Mouse (Mus musculus) heart, adult 2 months (tissue): ENCODE results near the gene Zfp423. TPM values are rescaled to one million over a fixed set of nuclear protein-coding genes. Genes with fewer than 3 reads are reported as not detected.
A peak's percentile ranks its signal among the peaks of the same experiment; 100 is the strongest.

Experiments used
- DNase-seq, 2 experiments: peaks; one replicate each; pipeline ENCODE4 v3.0.0; 2021
- H3K27ac ChIP-seq: fragments of 200-600 bp; 2 replicates; pipeline ENCODE4 v1.8.1; 2022
- H3K27me3 ChIP-seq: fragments of 200-500 bp; 2 replicates; pipeline ENCODE4 v1.6.1; 2012; ENCODE audit warnings: mild to moderate bottlenecking, low read length, inconsistent platforms, mixed read lengths; ENCODE audit not compliant: control insufficient read depth, insufficient read depth
- H3K36me3 ChIP-seq: fragments of 200-500 bp; 2 replicates; pipeline ENCODE4 v1.6.1; 2012; ENCODE audit warnings: low read length, inconsistent platforms; ENCODE audit not compliant: control insufficient read depth, insufficient read depth
- H3K4me1 ChIP-seq: fragments of 200-500 bp; 2 replicates; pipeline ENCODE4 v1.6.1; 2011; ENCODE audit warnings: low read length; ENCODE audit not compliant: control insufficient read depth, insufficient read depth
- H3K4me3 ChIP-seq: fragments of 200-600 bp; 2 replicates; pipeline ENCODE4 v1.8.1; 2022
- H3K79me2 ChIP-seq: fragments of 200-500 bp; replicated peaks from 2 replicates; pipeline ENCODE4 v1.6.1; 2012; ENCODE audit warnings: mild to moderate bottlenecking, inconsistent platforms, low read length, moderate library complexity, mixed read lengths; ENCODE audit not compliant: control insufficient read depth, insufficient read depth
- H3K9ac ChIP-seq: fragments of 200-500 bp; 2 replicates; pipeline ENCODE4 v1.6.1; 2012; ENCODE audit warnings: low read depth, mild to moderate bottlenecking, control low read depth, inconsistent platforms, low read length, mixed read lengths
- CTCF ChIP-seq: fragments of 200-600 bp; IDR thresholded peaks from 2 replicates; pipeline ENCODE4 v1.8.1; 2022; ENCODE audit warnings: antibody characterized with exemption, mild to moderate bottlenecking, moderate library complexity
- EP300 ChIP-seq: fragments of 200-500 bp; IDR thresholded peaks from 2 replicates; pipeline ENCODE4 v1.6.1; 2011; ENCODE audit warnings: low read depth, low read length, control low read depth; ENCODE audit not compliant: insufficient read depth
- POLR2A ChIP-seq: fragments of 200-500 bp; IDR thresholded peaks from 2 replicates; pipeline ENCODE4 v1.6.1; 2011; ENCODE audit warnings: mild to moderate bottlenecking, low read depth, low read length, control low read depth; ENCODE audit not compliant: insufficient read depth
- WGBS: fragments of 180-500 bp; shearing (Covaris S2); methylation state at CpG from one replicate; pipeline ENCODE4 v1.1.7; 2018; 5-methylcytosine and 5-hydroxymethylcytosine counted together
- intact Hi-C: fragments of 180-260 bp; cut with DNase I; formaldehyde crosslinking; loops from one replicate; pipeline ENCODE4 v1.15.1; 2025
- polyA plus RNA-seq: library from polyadenylated mRNA; depleted of rRNA; stranded (reverse); fragments of >200 nt; gene quantifications from 2 replicates; pipeline ENCODE4 v1.2.3, GENCODE M21; 2012
- total RNA-seq, 2 experiments: library from RNA; stranded (reverse); gene quantifications; 2 replicates each; pipeline ENCODE4 v1.2.3; 2021

The Zfp423 gene
- total and polyA plus RNA-seq, 3 experiments = 4.3 to 5.3 (median 4.8) TPM

DNA sequence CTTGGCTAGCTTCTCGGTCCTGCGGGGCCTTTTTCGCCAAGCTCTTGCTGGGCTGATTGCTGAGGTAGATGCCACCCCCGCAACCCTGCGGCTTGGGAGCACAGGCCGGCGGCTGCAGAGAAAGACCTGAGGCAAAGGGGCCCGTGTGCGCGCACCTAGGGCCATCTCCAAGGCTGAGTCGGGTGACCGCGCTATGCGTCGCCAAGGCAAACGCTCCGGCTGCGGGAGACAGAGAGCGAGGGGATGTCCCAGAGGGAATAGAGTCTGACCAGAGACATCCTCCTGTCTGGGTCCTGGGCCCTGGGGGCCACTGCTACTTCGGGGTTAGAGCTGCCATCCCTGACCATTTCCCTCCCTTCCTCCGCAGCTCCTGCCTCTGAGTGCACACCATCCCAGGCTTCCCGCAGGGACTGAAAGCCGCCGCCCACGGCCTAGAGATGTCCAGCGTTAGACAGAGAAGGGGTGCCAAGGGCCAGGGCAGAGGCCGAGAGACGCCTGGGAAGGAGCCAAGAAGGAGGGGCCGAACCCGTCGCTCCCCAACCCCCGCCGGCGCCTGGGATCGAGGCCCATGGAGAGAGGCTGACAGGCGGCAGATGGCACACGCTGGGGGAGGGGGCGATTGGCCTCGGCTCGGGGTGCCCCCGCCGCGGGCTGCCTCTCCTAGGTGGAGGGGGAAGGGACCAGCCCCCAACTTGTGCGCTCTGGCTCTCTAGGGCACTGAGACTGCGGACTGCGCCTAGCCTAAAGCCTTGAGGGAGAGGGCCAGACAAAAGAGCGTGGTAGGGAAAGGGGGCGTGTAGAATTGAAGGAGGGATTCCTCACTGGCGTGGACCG, 2.5 kb upstream of the Zfp423 start:
- no peak overlapping the region for H3K9ac ChIP-seq
- intact Hi-C loops = loop anchor here (2.0 to 5.0 kb wide), 5 partner anchors 50 to 247 kb away; no protein-coding TSS in a partner anchor

DNA sequence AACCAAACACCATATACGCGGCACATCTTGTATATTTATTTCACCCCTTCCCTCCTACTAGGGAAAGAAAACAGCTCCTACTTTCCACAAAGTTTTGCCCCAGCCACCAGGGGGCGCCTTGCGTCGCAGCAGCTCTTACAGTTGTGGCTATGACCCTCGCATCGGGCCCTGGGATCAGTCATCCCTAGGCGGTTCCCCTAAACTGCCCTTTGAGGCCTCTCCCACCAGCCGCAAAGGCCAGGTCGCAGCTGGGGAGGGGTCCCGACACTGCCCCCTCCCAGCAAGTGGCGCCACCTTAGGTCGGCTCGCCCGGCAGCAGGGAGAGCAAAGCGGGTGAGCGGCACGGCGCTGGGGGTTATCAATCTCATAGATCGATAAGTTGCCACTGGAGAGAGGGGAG, 1.7 kb upstream of the Zfp423 start:
- DNase-seq = peak; percentile 40 to 72
- no peak overlapping the region for H3K9ac ChIP-seq
- 3% methylated on average over 20 of the region's 20 CpGs for WGBS

More for the DNA sequence above, 2.5 kb upstream of the Zfp423 start:
- Histone ChIP-seq H3K36me3 (no peaks in the 10 kb centered on the region), H3K4me3 (peak overlapping the region; percentile 72), H3K27ac (no peak overlapping the region), H3K27me3 (peaks cover 2% of the 10 kb centered on the region), H3K79me2 (no peaks in the 10 kb centered on the region), H3K4me1 (peaks cover 1% of the 10 kb centered on the region; the same call in 1 of the 2 replicates)
- peak; percentile 60 to 63 for DNase-seq
- no peak for TF ChIP-seq EP300
- TF ChIP-seq CTCF = no peak
- no peak for TF ChIP-seq POLR2A
- 4% methylated on average over 50 of the region's 50 CpGs for WGBS

DNA sequence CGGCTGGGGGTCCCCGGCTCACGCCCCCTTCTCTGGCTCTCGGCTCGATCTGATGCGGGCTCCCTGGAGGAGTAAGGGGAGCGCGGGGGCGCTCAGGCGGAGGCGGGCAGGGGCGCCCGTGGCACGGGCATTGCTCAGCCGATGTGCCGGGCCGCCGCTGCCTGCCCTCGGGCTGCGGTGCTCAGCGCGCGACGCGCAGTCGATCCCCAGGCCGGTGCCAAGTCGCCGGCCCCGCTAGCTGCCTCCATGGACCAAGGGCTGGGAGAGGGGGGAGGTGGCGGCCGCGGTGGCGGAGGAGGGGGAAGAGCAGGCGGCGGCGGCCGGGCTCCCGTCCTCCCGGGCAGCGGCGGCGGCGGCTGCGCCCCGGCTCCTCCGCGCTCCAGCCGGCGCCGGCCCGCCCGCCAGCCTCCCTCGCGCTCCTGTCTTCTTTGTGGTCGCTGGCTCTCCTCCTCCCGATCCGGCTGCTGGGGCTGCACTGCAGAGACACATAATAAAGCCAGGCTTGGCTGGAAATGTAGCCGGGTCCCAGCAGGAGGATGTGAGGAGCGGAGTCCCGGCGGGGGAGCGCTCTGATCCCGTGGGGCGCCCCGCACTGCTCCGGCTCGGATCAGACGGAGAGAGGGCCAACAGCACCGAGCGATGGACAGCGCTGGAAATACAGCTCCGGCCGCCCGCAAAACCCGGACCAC, 810 bp upstream of the Zfp423 start:
- under 1% methylated on average over 67 of the region's 76 CpGs for WGBS
- Histone ChIP-seq H3K4me3 (peak overlapping the region; percentile 72), H3K9ac (peak overlapping the region; percentile 92), H3K4me1 (peaks cover 3% of the 10 kb centered on the region; the same call in 1 of the 2 replicates), H3K27ac (peak overlapping the region; percentile 67), H3K36me3 (no peaks in the 10 kb centered on the region), H3K79me2 (no peaks in the 10 kb centered on the region), H3K27me3 (peaks cover 2% of the 10 kb centered on the region)
- intact Hi-C loops = loop anchor here (2.0 to 5.0 kb wide), 5 partner anchors 52 to 245 kb away; no protein-coding TSS in a partner anchor
- peak; percentile 84 for DNase-seq
- TF ChIP-seq POLR2A = 0 out of 2 replicates have a peak, but pooled peaks have one; percentile 15
- peak; percentile 64 for TF ChIP-seq CTCF
- TF ChIP-seq EP300 = no peak

More for the DNA sequence above, 1.7 kb upstream of the Zfp423 start:
- intact Hi-C loops = loop anchor here (2.0 to 5.0 kb wide), 5 partner anchors 51 to 246 kb away; no protein-coding TSS in a partner anchor
- Histone ChIP-seq H3K27ac (no peak overlapping the region), H3K4me1 (peaks cover 1% of the 10 kb centered on the region; the same call in 1 of the 2 replicates), H3K36me3 (no peaks in the 10 kb centered on the region), H3K79me2 (no peaks in the 10 kb centered on the region), H3K4me3 (peak overlapping the region; percentile 72), H3K27me3 (peaks cover 2% of the 10 kb centered on the region)
- TF ChIP-seq EP300 = no peak
- peak; percentile 72 for TF ChIP-seq CTCF

DNA sequence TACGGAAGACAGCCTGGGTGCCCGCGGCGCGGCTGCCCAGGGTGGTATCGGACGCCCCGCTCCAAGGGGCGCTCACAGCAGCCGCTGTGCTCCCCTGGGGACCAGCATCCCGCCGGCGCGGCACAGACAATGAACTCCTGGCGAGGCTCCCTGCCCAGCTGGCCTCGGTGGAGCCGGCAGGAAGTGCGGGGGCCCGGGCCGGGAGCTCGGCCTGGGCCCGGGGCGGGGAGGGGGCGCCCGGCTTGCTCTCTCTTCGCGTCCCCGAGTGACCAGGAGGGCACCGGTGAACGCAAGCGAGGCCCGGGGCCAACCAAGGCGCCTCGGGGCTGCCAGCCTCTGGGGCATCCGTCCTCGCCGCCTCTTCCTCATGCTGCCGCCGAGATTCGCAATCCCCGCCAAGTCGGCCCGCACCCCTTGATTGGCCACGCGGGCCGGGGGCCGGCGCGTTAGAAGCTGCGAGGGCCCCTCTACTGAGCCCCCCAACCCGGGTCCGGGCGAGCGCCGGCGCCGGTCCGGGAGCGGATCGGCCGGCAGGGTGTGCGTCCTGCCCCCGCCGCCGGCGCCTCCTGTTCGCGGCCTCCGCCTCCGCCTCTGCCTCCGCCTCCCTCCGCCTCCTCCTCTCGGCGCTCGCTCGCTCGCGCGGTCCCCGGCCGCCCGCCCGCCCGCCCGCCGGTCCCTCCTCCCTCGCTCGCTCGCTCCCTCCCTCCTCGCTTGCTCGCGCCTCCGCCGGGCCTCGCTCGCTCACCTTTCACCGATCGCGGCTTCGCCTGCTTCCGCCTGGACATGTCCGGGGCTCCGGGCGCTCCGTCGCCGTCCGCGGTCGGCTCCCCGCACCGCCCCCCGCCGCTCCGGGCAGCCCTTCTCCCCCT, 710 bp downstream of the Zfp423 start:
- TF ChIP-seq EP300 (no peak), CTCF (peak; percentile 42), POLR2A (no peak)
- H3K79me2 ChIP-seq = no peaks in the 10 kb centered on the region
- H3K4me3 ChIP-seq = peak overlapping the region; percentile 72
- H3K36me3 ChIP-seq = no peaks in the 10 kb centered on the region
- under 1% methylated on average over 89 of the region's 115 CpGs for WGBS
- H3K27ac ChIP-seq = peak overlapping the region; percentile 97
- H3K9ac ChIP-seq = peak overlapping the region; percentile 89
- intact Hi-C loops = loop anchor here (1.0 to 5.0 kb wide), 2 partner anchors 29 to 296 kb away; no protein-coding TSS in a partner anchor
- peaks cover 3% of the 10 kb centered on the region; the same call in 1 of the 2 replicates for H3K4me1 ChIP-seq
- H3K27me3 ChIP-seq = peaks cover 2% of the 10 kb centered on the region
- peak; percentile 87 for DNase-seq

DNA sequence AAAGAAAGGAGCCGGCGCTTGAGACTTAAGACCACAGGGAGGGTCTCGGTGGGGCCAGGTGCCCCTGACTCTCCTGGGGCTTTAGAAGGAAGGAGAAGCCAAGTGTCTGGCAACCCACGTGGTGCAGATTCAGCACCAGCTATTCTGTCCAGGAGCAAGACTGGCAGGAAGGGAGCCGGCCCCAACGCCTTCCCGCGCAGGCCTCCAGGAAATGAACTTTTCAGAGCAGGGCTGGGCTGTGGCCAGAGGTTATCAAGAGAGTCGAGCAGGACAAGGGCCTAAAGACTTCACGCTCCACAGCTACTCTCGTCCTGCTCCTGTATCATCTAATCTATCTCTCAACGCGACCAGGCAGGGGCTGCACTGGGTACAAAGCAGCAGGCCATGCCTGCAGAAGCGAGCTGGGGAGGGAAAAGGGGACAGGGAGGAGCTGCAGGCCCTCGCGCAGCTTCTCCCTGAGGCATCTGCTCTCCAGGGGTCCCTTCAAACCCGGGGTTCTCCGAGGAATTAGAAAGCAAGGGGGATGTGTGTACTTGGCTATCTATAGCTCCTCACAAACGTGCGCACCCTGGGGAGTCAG, 1.4 kb downstream of the Zfp423 start:
- Histone ChIP-seq H3K4me3 (peak overlapping the region; percentile 72), H3K4me1 (peaks cover 3% of the 10 kb centered on the region; the same call in 1 of the 2 replicates), H3K9ac (peak overlapping the region; percentile 89), H3K27me3 (peaks cover 2% of the 10 kb centered on the region), H3K27ac (peak overlapping the region; percentile 97), H3K36me3 (no peaks in the 10 kb centered on the region), H3K79me2 (no peaks in the 10 kb centered on the region)
- TF ChIP-seq CTCF (no peak), EP300 (0 out of 2 replicates have a peak, but pooled peaks have one; percentile 56), POLR2A (peak; percentile 69)
- intact Hi-C loops = loop anchor here (1.0 to 5.0 kb wide), 3 partner anchors 15 to 296 kb away; no protein-coding TSS in a partner anchor
- DNase-seq = peak; percentile 76 to 85
- 5% methylated on average over 20 of the region's 20 CpGs for WGBS
